In the genomic region with DNA sequence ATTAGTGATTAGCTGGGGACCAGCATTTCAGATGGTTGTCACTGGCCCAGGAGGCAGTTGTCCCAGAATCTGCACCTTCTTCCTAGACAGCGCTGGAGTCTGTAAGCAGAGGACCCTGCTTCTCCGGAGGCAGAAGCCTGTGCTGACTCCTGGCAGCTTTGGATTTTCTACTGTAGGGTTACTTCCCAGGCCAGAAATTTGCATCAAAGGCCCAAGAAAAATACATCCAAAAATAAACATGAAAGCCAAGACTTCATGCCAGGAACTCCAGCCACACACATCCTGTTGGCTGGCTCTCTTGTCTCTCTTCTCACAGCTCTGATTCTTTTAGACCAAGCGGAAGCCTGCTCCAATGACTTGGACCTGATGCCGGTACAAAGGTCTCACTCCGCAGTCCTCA, we compare ENCODE assay signal across 10 mouse cellular contexts.
A peak's percentile ranks its signal among the peaks of the same experiment; 100 is the strongest.
DNase-seq lines count a peak whose midpoint lies in the region; ATAC-seq lines count a peak whose summit lies in the region.
"Had no signal": no experiment of that assay in that cellular context is flagged by ENCODE, and none has a peak within 500 bp of the region (broad histone marks: within the 10 kb centered on the region; RNA-seq: fewer than 3 reads in every experiment).

No protein-coding gene starts in this region.

- H3K4me3 ChIP-seq in hindbrain, embryonic 14.5 days (replicated peaks; ENCODE audit: low read length), result no peak overlapping the region
- no peak overlapping the region for H3K4me3 ChIP-seq in hindbrain, embryonic 11.5 days (ENCODE audit: low read depth, low read length)
- 0 out of 2 replicates have a peak overlapping the region, but pooled peaks have one; percentile 4 for H3K4me3 ChIP-seq in embryonic facial prominence, embryonic 15.5 days (replicated peaks)
- H3K4me3 ChIP-seq in lung, embryonic 15.5 days, result peak overlapping the region; percentile 5
- H3K4me3 ChIP-seq: midbrain, embryonic 12.5 days had no signal

- no peaks in the 10 kb centered on the region for H3K27me3 ChIP-seq in hindbrain, embryonic 14.5 days (ENCODE audit: control insufficient read depth, insufficient read depth, low read length)
- H3K27me3 ChIP-seq in hindbrain, embryonic 11.5 days (ENCODE audit: control insufficient read depth, insufficient read depth, low read length), result no peaks in the 10 kb centered on the region
- H3K27me3 ChIP-seq in embryonic facial prominence, embryonic 15.5 days, result no peaks in the 10 kb centered on the region
- H3K27me3 ChIP-seq in lung, embryonic 15.5 days, result no peaks in the 10 kb centered on the region
- H3K27me3 ChIP-seq: midbrain, embryonic 12.5 days had no signal

- H3K9me3 ChIP-seq in hindbrain, embryonic 14.5 days (ENCODE audit: control insufficient read depth, low read length), result no peaks in the 10 kb centered on the region
- no peaks in the 10 kb centered on the region for H3K9me3 ChIP-seq in hindbrain, embryonic 11.5 days (ENCODE audit: control insufficient read depth, low read length)
- H3K9me3 ChIP-seq in embryonic facial prominence, embryonic 15.5 days (replicated peaks), result no peaks in the 10 kb centered on the region
- H3K9me3 ChIP-seq in lung, embryonic 15.5 days, result no peaks in the 10 kb centered on the region
- H3K9me3 ChIP-seq: G1E; midbrain, embryonic 12.5 days had no signal

- WGBS in hindbrain, embryonic 14.5 days, result 78% methylated on average over 5 of the region's 5 CpGs
- 86% methylated on average over 5 of the region's 5 CpGs for WGBS in hindbrain, embryonic 11.5 days
- 74% methylated on average over 5 of the region's 5 CpGs for WGBS in embryonic facial prominence, embryonic 15.5 days
- WGBS in lung, embryonic 15.5 days, result 41% methylated on average over 5 of the region's 5 CpGs

- no peaks in the 10 kb centered on the region for H3K4me1 ChIP-seq in hindbrain, embryonic 14.5 days (replicated peaks; ENCODE audit: control insufficient read depth, insufficient read depth, low read length)
- no peaks in the 10 kb centered on the region for H3K4me1 ChIP-seq in hindbrain, embryonic 11.5 days (replicated peaks; ENCODE audit: control insufficient read depth, insufficient read depth, low read length)
- peaks cover 7% of the 10 kb centered on the region for H3K4me1 ChIP-seq in embryonic facial prominence, embryonic 15.5 days
- H3K4me1 ChIP-seq in lung, embryonic 15.5 days, result peaks cover 25% of the 10 kb centered on the region

- no peak for DNase-seq in hindbrain, embryonic 14.5 days (ENCODE audit: low spot score)
- DNase-seq in hindbrain, embryonic 11.5 days (ENCODE audit: low spot score), result no peak
- peak; percentile 39 to 40 for DNase-seq in heart, postnatal 36 days
- DNase-seq in thymus, postnatal 4 days, result no peak
- DNase-seq in spleen, postnatal 10 days (ENCODE audit: low spot score in 2 of 2), result no peak
- no peak for DNase-seq in thymus, postnatal 36 days

- H3K9ac ChIP-seq in hindbrain, embryonic 14.5 days, result no peak overlapping the region
- no peak overlapping the region for H3K9ac ChIP-seq in hindbrain, embryonic 11.5 days (ENCODE audit: low read depth, low read length)
- no peak overlapping the region for H3K9ac ChIP-seq in embryonic facial prominence, embryonic 15.5 days
- 0 out of 2 replicates have a peak overlapping the region, but pooled peaks have one; percentile 6 for H3K9ac ChIP-seq in lung, embryonic 15.5 days
- H3K9ac ChIP-seq: midbrain, embryonic 12.5 days had no signal

- no peaks in the 10 kb centered on the region for H3K36me3 ChIP-seq in hindbrain, embryonic 14.5 days (replicated peaks; ENCODE audit: control insufficient read depth, insufficient read depth)
- no peaks in the 10 kb centered on the region for H3K36me3 ChIP-seq in hindbrain, embryonic 11.5 days (ENCODE audit: control insufficient read depth, insufficient read depth, low read length)
- no peaks in the 10 kb centered on the region for H3K36me3 ChIP-seq in embryonic facial prominence, embryonic 15.5 days
- H3K36me3 ChIP-seq in lung, embryonic 15.5 days, result no peaks in the 10 kb centered on the region
- H3K36me3 ChIP-seq: G1E; midbrain, embryonic 12.5 days had no signal

- intact Hi-C loops in heart, postnatal 36 days (cut with DNase I), result loop anchor here (2.0 kb wide), 1 partner anchor 63 kb away; no protein-coding TSS in a partner anchor

- H3K27ac ChIP-seq in hindbrain, embryonic 14.5 days, result 0 out of 2 replicates have a peak overlapping the region, but pooled peaks have one; percentile 38
- H3K27ac ChIP-seq in hindbrain, embryonic 11.5 days (ENCODE audit: low read depth, low read length), result no peak overlapping the region
- peak overlapping the region; percentile 51; the same call in 1 of the 2 replicates for H3K27ac ChIP-seq in embryonic facial prominence, embryonic 15.5 days (replicated peaks)
- peak overlapping the region; percentile 75 for H3K27ac ChIP-seq in lung, embryonic 15.5 days
- H3K27ac ChIP-seq: midbrain, embryonic 12.5 days had no signal

- ATAC-seq in hindbrain, embryonic 14.5 days (ENCODE audit: low FRiP score), result no peak
- ATAC-seq in hindbrain, embryonic 11.5 days (ENCODE audit: low FRiP score), result no peak
- no peak for ATAC-seq in embryonic facial prominence, embryonic 15.5 days (ENCODE audit: insufficient number of reproducible peaks, low FRiP score, low TSS enrichment, low read depth)
- peak; percentile 49; the same call in 1 of the 2 replicates for ATAC-seq in lung, embryonic 15.5 days (ENCODE audit: borderline replicate concordance, extremely low read depth, low FRiP score, low TSS enrichment)

- no peak overlapping the region for H3K4me2 ChIP-seq in hindbrain, embryonic 14.5 days (replicated peaks)
- no peak overlapping the region for H3K4me2 ChIP-seq in hindbrain, embryonic 11.5 days (replicated peaks; ENCODE audit: low read depth, low read length)
- no peak overlapping the region; the same call in 1 of the 2 replicates for H3K4me2 ChIP-seq in embryonic facial prominence, embryonic 15.5 days (replicated peaks)
- peak overlapping the region; percentile 38 for H3K4me2 ChIP-seq in lung, embryonic 15.5 days
- H3K4me2 ChIP-seq: midbrain, embryonic 12.5 days had no signal

Comparison
In these comparisons a context has a peak if more than half of its experiments do, and no peak if none do; other contexts are left out.
1. DNase-seq: peak in heart, postnatal 36 days (2 of 2); none in hindbrain, embryonic 14.5 days (single experiment), hindbrain, embryonic 11.5 days (single experiment), thymus, postnatal 4 days (single experiment), spleen, postnatal 10 days (0 of 2) and thymus, postnatal 36 days (0 of 2).
2. H3K4me3 ChIP-seq: peak in embryonic facial prominence, embryonic 15.5 days (single experiment) and lung, embryonic 15.5 days (single experiment); none in hindbrain, embryonic 14.5 days (single experiment) and hindbrain, embryonic 11.5 days (single experiment).